Mouse (Mus musculus): ENCODE results near the gene S1pr2. TPM values are rescaled to one million over a fixed set of nuclear protein-coding genes. Genes with fewer than 3 reads are reported as not detected.
"Not testable (repeated sequence)": the region's sequence is repeated elsewhere in the genome, so short reads cannot be mapped to it uniquely, and the experiment has no call there.

The S1pr2 gene
- total and polyA plus RNA-seq, 3 experiments: 6.4 to 27.4 TPM; not detected in 1

GRCm38 (mm10) chr9:21011846-21012312 lies 35.3 kb upstream of the S1pr2 start:
- Histone ChIP-seq H3K4me3 (ENCODE audit: control insufficient read depth in 1 of 2, insufficient read depth in 1 of 2, low read depth in 2 of 2, low read length in 2 of 2) (peak overlapping the region; percentile 1 to 32), H3K9ac (ENCODE audit: control insufficient read depth, low read depth, low read length, poor library complexity, severe bottlenecking) (peak overlapping the region; percentile 32), H3K27me3 (ENCODE audit: control insufficient read depth in 1 of 2, insufficient read depth in 2 of 2, low read length in 2 of 2) (no peaks in the 10 kb centered on the region), H3K9me3 (replicated peaks; ENCODE audit: insufficient read depth, low read length) (no peaks in the 10 kb centered on the region), H3K79me2 (ENCODE audit: control insufficient read depth, insufficient read depth, low read length, poor library complexity) (peaks cover 8% of the 10 kb centered on the region), H3K4me1 (ENCODE audit: control insufficient read depth in 1 of 2, insufficient read depth in 2 of 2, low read length in 2 of 2) (peaks cover 15 to 43% of the 10 kb centered on the region in 2 experiments), H3K27ac (ENCODE audit: control insufficient read depth, low read depth, low read length) (peak overlapping the region; percentile 61), H3K36me3 (ENCODE audit: control insufficient read depth in 1 of 2, insufficient read depth in 2 of 2, low read length in 2 of 2) (peaks cover 0 to 26% of the 10 kb centered on the region in 2 experiments; a peak in 3 of 4 replicates)
- no peak for TF ChIP-seq USF2 (IDR thresholded peaks at IDR 0.05; ENCODE audit: borderline replicate concordance in 1 of 2, insufficient read depth in 1 of 2, low read depth in 1 of 2, low read length in 2 of 2)
- peak; percentile 84 for TF ChIP-seq GATA1 (IDR thresholded peaks at IDR 0.05; ENCODE audit: low read depth, low read length)
- TF ChIP-seq POLR2AphosphoS2 (IDR thresholded peaks at IDR 0.05; ENCODE audit: low read length): no peak
- TF ChIP-seq SIN3A (IDR thresholded peaks at IDR 0.05; ENCODE audit: low read length): no peak
- TF ChIP-seq JUND (IDR thresholded peaks at IDR 0.05; ENCODE audit: low read depth, low read length): no peak
- no peak for TF ChIP-seq NELFE (IDR thresholded peaks at IDR 0.05; ENCODE audit: low read depth, low read length)
- no peak for TF ChIP-seq E2F4 (IDR thresholded peaks at IDR 0.05; ENCODE audit: borderline replicate concordance, low read depth, low read length)
- TF ChIP-seq TCF12 (IDR thresholded peaks at IDR 0.05; ENCODE audit: low read depth, low read length): no peak
- no peak for TF ChIP-seq SMC3 (IDR thresholded peaks at IDR 0.05; ENCODE audit: low read depth, low read length)
- TF ChIP-seq UBTF (IDR thresholded peaks at IDR 0.05; ENCODE audit: borderline replicate concordance, insufficient read depth, low read depth, low read length): 0 out of 2 replicates have a peak, but pooled peaks have one; percentile 85
- TF ChIP-seq TAL1 (IDR thresholded peaks at IDR 0.05; ENCODE audit: low read length): 0 out of 2 replicates have a peak, but pooled peaks have one; percentile 33
- no peak for TF ChIP-seq ZNF384 (IDR thresholded peaks at IDR 0.05; ENCODE audit: low read depth, low read length)
- no peak for TF ChIP-seq POLR2AphosphoS5 (IDR thresholded peaks at IDR 0.05; ENCODE audit: borderline replicate concordance, low read depth, low read length)
- no peak for TF ChIP-seq ZMIZ1 (IDR thresholded peaks at IDR 0.05; ENCODE audit: low read depth, low read length)
- peak; percentile 40; the same call in 1 of the 2 replicates for TF ChIP-seq TBP (IDR thresholded peaks at IDR 0.05; ENCODE audit: low read depth, low read length)
- peak; percentile 97 for DNase-seq (ENCODE audit: low read depth, low spot score)

- H3K9me3 ChIP-seq (replicated peaks; ENCODE audit: insufficient read depth, low read length): not testable (repeated sequence)
Measured at GRCm38 (mm10) chr9:21010939-21011541, 34.5 kb upstream of the S1pr2 start.

More at GRCm38 (mm10) chr9:21010939-21011541, 34.5 kb upstream of the S1pr2 start:
- Histone ChIP-seq H3K36me3 (ENCODE audit: control insufficient read depth in 1 of 2, insufficient read depth in 2 of 2, low read length in 2 of 2) (peaks cover 0 to 22% of the 10 kb centered on the region in 2 experiments; a peak in 3 of 4 replicates), H3K4me1 (ENCODE audit: control insufficient read depth in 1 of 2, insufficient read depth in 2 of 2, low read length in 2 of 2) (peaks cover 10 to 36% of the 10 kb centered on the region in 2 experiments), H3K27ac (ENCODE audit: control insufficient read depth, low read depth, low read length) (peak overlapping the region; percentile 61)
- not testable (repeated sequence) for H3K9ac ChIP-seq (ENCODE audit: control insufficient read depth, low read depth, low read length, poor library complexity, severe bottlenecking); H3K79me2 ChIP-seq (ENCODE audit: control insufficient read depth, insufficient read depth, low read length, poor library complexity); H3K27me3 ChIP-seq (ENCODE audit: control insufficient read depth in 1 of 2, insufficient read depth in 2 of 2, low read length in 2 of 2); H3K4me3 ChIP-seq (ENCODE audit: control insufficient read depth in 1 of 2, insufficient read depth in 1 of 2, low read depth in 2 of 2, low read length in 2 of 2)
- peak; percentile 76; the same call in 1 of the 2 replicates for TF ChIP-seq TBP (IDR thresholded peaks at IDR 0.05; ENCODE audit: low read depth, low read length)
- DNase-seq (ENCODE audit: low read depth, low spot score): peak; percentile 72

Measured in MEL (cell line).